Mouse (Mus musculus): ENCODE data around the gene Msx2.
A peak's percentile ranks its signal among the peaks of the same experiment; 100 is the strongest.

Msx2 gene

GRCm38 (mm10) chr13:53464441-53465001, 8.4 kb downstream of the Msx2 start:
- DNase-seq = peak; percentile 40 to 50

GRCm38 (mm10) chr13:53463946-53464345, 8.9 kb downstream of the Msx2 start:
- peak in 1 of 2 experiments; percentile 9 for DNase-seq

GRCm38 (mm10) chr13:53463037-53463436, 9.8 kb downstream of the Msx2 start:
- DNase-seq = peak; percentile 30 to 31

GRCm38 (mm10) chr13:53462649-53462970, 10.3 kb downstream of the Msx2 start:
- DNase-seq = no peak

GRCm38 (mm10) chr13:53461855-53462648, 10.8 kb downstream of the Msx2 start:
- DNase-seq = peak; percentile 74 to 77

GRCm38 (mm10) chr13:53461346-53461745, 11.5 kb downstream of the Msx2 start:
- DNase-seq = no peak

- DNase-seq = no peak
Observed at GRCm38 (mm10) chr13:53458766-53459165, 14.1 kb downstream of the Msx2 start.

GRCm38 (mm10) chr13:53454794-53455672, 17.8 kb downstream of the Msx2 start:
- DNase-seq = peak; percentile 39 to 48

GRCm38 (mm10) chr13:53453927-53454326, 18.9 kb downstream of the Msx2 start:
- DNase-seq = no peak

GRCm38 (mm10) chr13:53447609-53448008, 25.3 kb downstream of the Msx2 start:
- DNase-seq = peak in 1 of 2 experiments; percentile 26

GRCm38 (mm10) chr13:53443602-53444001, 29.3 kb downstream of the Msx2 start:
- peak; percentile 67 to 72 for DNase-seq

- DNase-seq = peak; percentile 76 to 77
Observed at GRCm38 (mm10) chr13:53442168-53442980, 30.5 kb downstream of the Msx2 start.

- DNase-seq = no peak
Observed at GRCm38 (mm10) chr13:53441307-53442028, 31.4 kb downstream of the Msx2 start.

GRCm38 (mm10) chr13:53439957-53440356, 32.9 kb downstream of the Msx2 start:
- no peak for DNase-seq

- peak; percentile 93 to 96 for DNase-seq
Observed at GRCm38 (mm10) chr13:53426507-53426906, 46.4 kb downstream of the Msx2 start.

GRCm38 (mm10) chr13:53421189-53421588, 51.7 kb downstream of the Msx2 start:
- DNase-seq = no peak

- DNase-seq = no peak
Observed at GRCm38 (mm10) chr13:53420741-53421140, 52.1 kb downstream of the Msx2 start.

GRCm38 (mm10) chr13:53419681-53420080, 53.2 kb downstream of the Msx2 start:
- no peak for DNase-seq

GRCm38 (mm10) chr13:53417701-53418100, 55.2 kb downstream of the Msx2 start:
- DNase-seq = no peak

Data from cerebellum, postnatal 10 days (tissue).